Mouse (Mus musculus) liver, embryonic 15.5 days (tissue): ENCODE measurements around the gene Gpx6. TPM values are rescaled to one million over a fixed set of nuclear protein-coding genes. Genes with fewer than 3 reads are reported as not detected.

Experiments
- polyA plus RNA-seq: library from polyadenylated mRNA; unstranded; fragments of >200 nt; fragmentation: Nextera tagmentation; extraction: Ambion mirVana; gene quantifications from 2 replicates; pipeline ENCODE4 v1.2.1, GENCODE M21; 2015

Gpx6 gene
- polyA plus RNA-seq, 1 experiment from 2014 or later: not detected

Other genes with a start within 250 kb of the Gpx6 start
- not detected in 2 replicates for gene Olfr1370, start 237.2 kb upstream of the Gpx6 start, polyA plus RNA-seq
- gene Olfr1369-ps1, start 200.6 kb upstream of the Gpx6 start, polyA plus RNA-seq: 0.02 TPM in 1 of 2 replicates, not detected in the other
- not detected in 2 replicates for gene Olfr263, start 182.5 kb upstream of the Gpx6 start, polyA plus RNA-seq
- not detected in 2 replicates for gene Olfr1368, start 166.3 kb upstream of the Gpx6 start, polyA plus RNA-seq
- 59.3 and 65.7 TPM in 2 replicates for gene Trim27, start 132.7 kb upstream of the Gpx6 start, polyA plus RNA-seq
- not detected in 2 replicates for gene Gpx5, start 19.4 kb upstream of the Gpx6 start, polyA plus RNA-seq
- not detected in 2 replicates for gene Olfr1367, start 34.8 kb downstream of the Gpx6 start, polyA plus RNA-seq
- gene Zscan12, start 50.7 kb downstream of the Gpx6 start, polyA plus RNA-seq: 3.0 and 3.1 TPM in 2 replicates
- gene Zkscan3, start 90.6 kb downstream of the Gpx6 start, polyA plus RNA-seq: 28.9 and 32.1 TPM in 2 replicates
- 1.0 and 1.2 TPM in 2 replicates for gene Pgbd1, start 128.9 kb downstream of the Gpx6 start, polyA plus RNA-seq
- gene Zscan26, start 141.6 kb downstream of the Gpx6 start, polyA plus RNA-seq: 9.6 and 11.0 TPM in 2 replicates
- 0.66 and 0.94 TPM in 2 replicates for gene Nkapl, start 156.4 kb downstream of the Gpx6 start, polyA plus RNA-seq
- gene Zkscan4, start 166.8 kb downstream of the Gpx6 start, polyA plus RNA-seq: 0.31 and 0.38 TPM in 2 replicates
- gene Gm10065, start 167.3 kb downstream of the Gpx6 start, polyA plus RNA-seq: not detected in 2 replicates
- 0.59 and 0.71 TPM in 2 replicates for gene AK157302, start 183.1 kb downstream of the Gpx6 start, polyA plus RNA-seq
- gene Gm11273, start 189.3 kb downstream of the Gpx6 start, polyA plus RNA-seq: 4.8 and 7.3 TPM in 2 replicates
- gene Zkscan8, start 219.0 kb downstream of the Gpx6 start, polyA plus RNA-seq: 1.1 and 1.2 TPM in 2 replicates
- not detected in 2 replicates for gene Olfr1366, start 230.7 kb downstream of the Gpx6 start, polyA plus RNA-seq
- not detected in 2 replicates for gene Olfr1535, start 247.8 kb downstream of the Gpx6 start, polyA plus RNA-seq